Comparison of ENCODE assay signal across 17 mouse cellular contexts in genomic region chr17:56026881-56027280, GRCm38 (mm10). TPM values are rescaled to one million over a fixed set of nuclear protein-coding genes. Genes with fewer than 3 reads are reported as not detected.
DNase-seq lines count a peak whose midpoint lies in the region; ATAC-seq and TF ChIP-seq lines count a peak whose summit lies in the region.
"Had no signal": no experiment of that assay in that cellular context is flagged by ENCODE, and none has a peak within 500 bp of the region (broad histone marks: within the 10 kb centered on the region; RNA-seq: fewer than 3 reads in every experiment).

No protein-coding gene starts in this region.

- peaks cover 67% of the 10 kb centered on the region for H3K4me1 ChIP-seq in heart, adult 2 months (ENCODE audit: control insufficient read depth, insufficient read depth, low read length)
- H3K4me1 ChIP-seq in kidney, embryonic 15.5 days: peaks cover 67% of the 10 kb centered on the region
- H3K4me1 ChIP-seq in kidney, embryonic 16.5 days (ENCODE audit: insufficient read depth, low read length): peaks cover 48% of the 10 kb centered on the region
- no peaks in the 10 kb centered on the region for H3K4me1 ChIP-seq in lung, postnatal 0 days (ENCODE audit: insufficient read depth, low read depth, low read length)

- WGBS in heart, adult 2 months: 33% methylated on average over 1 of the region's 1 CpGs
- WGBS in kidney, embryonic 15.5 days: 53% methylated on average over 1 of the region's 1 CpGs
- WGBS in kidney, embryonic 16.5 days: 64% methylated on average over 1 of the region's 1 CpGs
- WGBS in lung, postnatal 0 days: 59% methylated on average over 1 of the region's 1 CpGs

- no peak for ATAC-seq in kidney, embryonic 15.5 days (replicated peaks; ENCODE audit: low FRiP score)
- no peak for ATAC-seq in kidney, embryonic 16.5 days (ENCODE audit: low FRiP score, low TSS enrichment)
- no peak for ATAC-seq in lung, postnatal 0 days
- ATAC-seq: activated CD4-positive, CD25-positive, alpha-beta regulatory T cell, adult 4 months had no signal

- H3ac ChIP-seq in myocyte (ENCODE audit: control insufficient read depth, insufficient read length): no peak overlapping the region

- TF ChIP-seq POLR2A in heart, adult 2 months (IDR thresholded peaks at IDR 0.05; ENCODE audit: insufficient read depth, low read depth, low read length): no peak
- no peak for TF ChIP-seq POLR2A in myocyte (IDR thresholded peaks at IDR 0.05; ENCODE audit: insufficient read length, low read depth)

- no peaks in the 10 kb centered on the region for H3K9me3 ChIP-seq in kidney, embryonic 15.5 days (replicated peaks)
- no peaks in the 10 kb centered on the region for H3K9me3 ChIP-seq in kidney, embryonic 16.5 days (ENCODE audit: low read length)
- H3K9me3 ChIP-seq in lung, postnatal 0 days (ENCODE audit: low read length): no peaks in the 10 kb centered on the region
- H3K9me3 ChIP-seq: hindbrain, embryonic 15.5 days; limb, embryonic 12.5 days had no signal

- H3K27ac ChIP-seq in heart, adult 2 months: peak overlapping the region; percentile 40
- H3K27ac ChIP-seq in kidney, embryonic 15.5 days: 0 out of 2 replicates have a peak overlapping the region, but pooled peaks have one; percentile 23
- H3K27ac ChIP-seq in kidney, embryonic 16.5 days (ENCODE audit: low read length): no peak overlapping the region
- H3K27ac ChIP-seq in lung, postnatal 0 days (ENCODE audit: low read length): no peak overlapping the region
- H3K27ac ChIP-seq: hindbrain, embryonic 15.5 days; limb, embryonic 12.5 days; liver, embryonic 14.5 days had no signal

- no peak for TF ChIP-seq EP300 in heart, adult 2 months (IDR thresholded peaks at IDR 0.05; ENCODE audit: insufficient read depth, low read depth, low read length)
- no peak for TF ChIP-seq EP300 in lung, postnatal 0 days (IDR thresholded peaks at IDR 0.05)

- TF ChIP-seq CTCF in heart, adult 2 months (IDR thresholded peaks at IDR 0.05): no peak
- TF ChIP-seq CTCF in lung, postnatal 0 days (IDR thresholded peaks at IDR 0.05): no peak

- no peak overlapping the region for H3K4me3 ChIP-seq in heart, adult 2 months
- H3K4me3 ChIP-seq in kidney, embryonic 15.5 days (replicated peaks): no peak overlapping the region
- H3K4me3 ChIP-seq in kidney, embryonic 16.5 days (ENCODE audit: low read length): no peak overlapping the region
- H3K4me3 ChIP-seq in myocyte: no peak overlapping the region
- H3K4me3 ChIP-seq in lung, postnatal 0 days (ENCODE audit: low read depth, low read length): no peak overlapping the region
- H3K4me3 ChIP-seq: hindbrain, embryonic 15.5 days; limb, embryonic 12.5 days had no signal

- peaks cover 9% of the 10 kb centered on the region for H3K79me2 ChIP-seq in heart, adult 2 months (replicated peaks; ENCODE audit: control insufficient read depth, insufficient read depth, low read length)
- H3K79me2 ChIP-seq in myocyte (ENCODE audit: control insufficient read depth, insufficient read depth): peaks cover 95% of the 10 kb centered on the region

- H3K4me2 ChIP-seq in kidney, embryonic 15.5 days: no peak overlapping the region
- no peak overlapping the region for H3K4me2 ChIP-seq in kidney, embryonic 16.5 days (replicated peaks; ENCODE audit: low read depth, low read length)
- H3K4me2 ChIP-seq in myocyte (ENCODE audit: low read depth): peak overlapping the region; percentile 53
- no peak overlapping the region for H3K4me2 ChIP-seq in lung, postnatal 0 days (replicated peaks; ENCODE audit: low read depth, low read length)
- H3K4me2 ChIP-seq: hindbrain, embryonic 15.5 days; limb, embryonic 12.5 days; midbrain, embryonic 11.5 days had no signal

- H3K27me3 ChIP-seq in heart, adult 2 months (ENCODE audit: control insufficient read depth, insufficient read depth, low read length): no peaks in the 10 kb centered on the region
- no peaks in the 10 kb centered on the region for H3K27me3 ChIP-seq in kidney, embryonic 15.5 days
- no peaks in the 10 kb centered on the region for H3K27me3 ChIP-seq in kidney, embryonic 16.5 days (ENCODE audit: insufficient read depth, low read length)
- no peaks in the 10 kb centered on the region for H3K27me3 ChIP-seq in myocyte (ENCODE audit: control insufficient read depth, insufficient read depth, insufficient read length)
- H3K27me3 ChIP-seq in lung, postnatal 0 days (replicated peaks; ENCODE audit: insufficient read depth, low read length): no peaks in the 10 kb centered on the region
- H3K27me3 ChIP-seq: hindbrain, embryonic 15.5 days; limb, embryonic 12.5 days had no signal

- peak; percentile 52 for DNase-seq in adrenal gland, adult 8-10 months
- DNase-seq in adrenal gland, postnatal 36 days: no peak
- DNase-seq in heart, adult 2 months: no peak
- no peak for DNase-seq in heart, postnatal 10 days
- no peak for DNase-seq in lung, postnatal 0 days (ENCODE audit: low spot score)
- DNase-seq: kidney, adult 9 months; lung, postnatal 10 days; right cerebral cortex, postnatal 14 days; thymus, postnatal 25 days had no signal

- no peak overlapping the region for H3K9ac ChIP-seq in heart, adult 2 months (ENCODE audit: low read depth, low read length)
- H3K9ac ChIP-seq in kidney, embryonic 15.5 days: no peak overlapping the region
- H3K9ac ChIP-seq in kidney, embryonic 16.5 days (replicated peaks; ENCODE audit: low read length): no peak overlapping the region
- no peak overlapping the region for H3K9ac ChIP-seq in lung, postnatal 0 days (replicated peaks; ENCODE audit: low read depth)
- H3K9ac ChIP-seq: hindbrain, embryonic 15.5 days; limb, embryonic 12.5 days; liver, embryonic 14.5 days had no signal

- intact Hi-C loops in heart, adult 2 months (cut with DNase I): no loop called here
- intact Hi-C loops in heart, postnatal 10 days (cut with DNase I): no loop called here

- no peaks in the 10 kb centered on the region for H3K36me3 ChIP-seq in heart, adult 2 months (ENCODE audit: control insufficient read depth, insufficient read depth, low read length)
- peaks cover 48% of the 10 kb centered on the region for H3K36me3 ChIP-seq in kidney, embryonic 15.5 days
- H3K36me3 ChIP-seq in kidney, embryonic 16.5 days (ENCODE audit: insufficient read depth, low read length): peaks cover 6% of the 10 kb centered on the region; the same call in 1 of the 2 replicates
- H3K36me3 ChIP-seq in myocyte (ENCODE audit: control insufficient read depth, insufficient read depth): peaks cover 5% of the 10 kb centered on the region
- H3K36me3 ChIP-seq in lung, postnatal 0 days (ENCODE audit: insufficient read depth, low read length): no peaks in the 10 kb centered on the region

RNA-seq across cellular contexts. Expression of gene Sh3gl1, which starts 9.6 kb away (rescaled TPM):
- 10 to 100 TPM; 44.3 to 52.5 (median 49.9) TPM for total RNA-seq in adrenal gland, adult 8-10 months (2022)
- total RNA-seq in adrenal gland, postnatal 36 days (2021): 10 to 100 TPM; 49.0 to 49.7 TPM
- total RNA-seq in heart, adult 2 months (2021): 10 to 100 TPM; 13.6 to 14.3 TPM
- polyA plus RNA-seq in heart, adult 2 months (2012; rRNA removed): 26.4 and 27.4 TPM in 2 replicates
- 10 to 100 TPM; 32.0 to 33.9 TPM for total RNA-seq in heart, postnatal 10 days (2021)
- polyA plus RNA-seq in kidney, embryonic 15.5 days (2015; fragmentation: Nextera tagmentation; extraction: Ambion mirVana): 168 and 175 TPM in 2 replicates
- 189 and 190 TPM in 2 replicates for polyA plus RNA-seq in kidney, embryonic 16.5 days (2015; fragmentation: Nextera tagmentation; extraction: Ambion mirVana)
- 66.9 TPM for polyA plus RNA-seq in myocyte (2012; fragmentation: generic; extraction: Trizol)
- 97.1 and 105 TPM in 2 replicates for polyA plus RNA-seq in lung, postnatal 0 days (2015; fragmentation: Nextera tagmentation; extraction: Ambion mirVana)

RNA-seq across cellular contexts. Expression of gene Chaf1a, which starts 13.4 kb away (rescaled TPM):
- total RNA-seq in adrenal gland, adult 8-10 months (2022): 1 to 10 TPM; 3.8 to 6.0 (median 4.3) TPM
- total RNA-seq in adrenal gland, postnatal 36 days (2021): 1 to 10 TPM; 3.5 to 4.7 TPM
- 1 to 10 TPM in 1 of 2 experiments, under 1 TPM in 1; 0.99 to 1.3 TPM for total RNA-seq in heart, adult 2 months (2021)
- 0.45 and 0.67 TPM in 2 replicates for polyA plus RNA-seq in heart, adult 2 months (2012; rRNA removed)
- total RNA-seq in heart, postnatal 10 days (2021): 1 to 10 TPM; 5.2 to 6.3 TPM
- 26.9 and 30.8 TPM in 2 replicates for polyA plus RNA-seq in kidney, embryonic 15.5 days (2015; fragmentation: Nextera tagmentation; extraction: Ambion mirVana)
- 26.0 and 28.4 TPM in 2 replicates for polyA plus RNA-seq in kidney, embryonic 16.5 days (2015; fragmentation: Nextera tagmentation; extraction: Ambion mirVana)
- polyA plus RNA-seq in myocyte (2012; fragmentation: generic; extraction: Trizol): 8.0 TPM
- 3.0 and 3.2 TPM in 2 replicates for polyA plus RNA-seq in lung, postnatal 0 days (2015; fragmentation: Nextera tagmentation; extraction: Ambion mirVana)

RNA-seq across cellular contexts. Expression of gene Mpnd, which starts 21.4 kb away (rescaled TPM):
- 100 to 1,000 TPM; 101 to 119 (median 110) TPM for total RNA-seq in adrenal gland, adult 8-10 months (2022)
- total RNA-seq in adrenal gland, postnatal 36 days (2021): 100 to 1,000 TPM in 1 of 2 experiments, 10 to 100 TPM in 1; 79.6 to 104 TPM
- 10 to 100 TPM; 63.1 to 78.9 TPM for total RNA-seq in heart, adult 2 months (2021)
- polyA plus RNA-seq in heart, adult 2 months (2012; rRNA removed): 68.0 and 75.8 TPM in 2 replicates
- 10 to 100 TPM; 47.4 to 50.1 TPM for total RNA-seq in heart, postnatal 10 days (2021)
- 97.4 and 103 TPM in 2 replicates for polyA plus RNA-seq in kidney, embryonic 15.5 days (2015; fragmentation: Nextera tagmentation; extraction: Ambion mirVana)
- polyA plus RNA-seq in kidney, embryonic 16.5 days (2015; fragmentation: Nextera tagmentation; extraction: Ambion mirVana): 109 and 112 TPM in 2 replicates
- 92.1 TPM for polyA plus RNA-seq in myocyte (2012; fragmentation: generic; extraction: Trizol)
- 38.5 and 45.0 TPM in 2 replicates for polyA plus RNA-seq in lung, postnatal 0 days (2015; fragmentation: Nextera tagmentation; extraction: Ambion mirVana)

RNA-seq across cellular contexts. Expression of gene Stap2, which starts 21.5 kb away (rescaled TPM):
- 1 to 10 TPM; 4.8 to 9.3 (median 6.8) TPM for total RNA-seq in adrenal gland, adult 8-10 months (2022)
- 1 to 10 TPM; 5.1 to 7.6 TPM for total RNA-seq in adrenal gland, postnatal 36 days (2021)
- 10 to 100 TPM; 12.2 to 14.8 TPM for total RNA-seq in heart, adult 2 months (2021)
- 28.6 and 30.6 TPM in 2 replicates for polyA plus RNA-seq in heart, adult 2 months (2012; rRNA removed)
- 10 to 100 TPM; 17.8 to 18.8 TPM for total RNA-seq in heart, postnatal 10 days (2021)
- polyA plus RNA-seq in kidney, embryonic 15.5 days (2015; fragmentation: Nextera tagmentation; extraction: Ambion mirVana): 14.5 and 15.5 TPM in 2 replicates
- 21.0 and 21.4 TPM in 2 replicates for polyA plus RNA-seq in kidney, embryonic 16.5 days (2015; fragmentation: Nextera tagmentation; extraction: Ambion mirVana)
- polyA plus RNA-seq in myocyte (2012; fragmentation: generic; extraction: Trizol): 0.46 TPM
- polyA plus RNA-seq in lung, postnatal 0 days (2015; fragmentation: Nextera tagmentation; extraction: Ambion mirVana): 49.1 and 57.4 TPM in 2 replicates

RNA-seq across cellular contexts. Expression of gene Fsd1, which starts 40.6 kb away (rescaled TPM):
- 1 to 10 TPM in 3 of 4 experiments, under 1 TPM in 1; 0.87 to 3.4 (median 2.9) TPM for total RNA-seq in adrenal gland, adult 8-10 months (2022)
- 1 to 10 TPM; 1.1 to 1.3 TPM for total RNA-seq in adrenal gland, postnatal 36 days (2021)
- under 1 TPM; 0.50 to 0.61 TPM for total RNA-seq in heart, adult 2 months (2021)
- polyA plus RNA-seq in heart, adult 2 months (2012; rRNA removed): 0.35 and 0.76 TPM in 2 replicates
- total RNA-seq in heart, postnatal 10 days (2021): under 1 TPM in 1 of 2 experiments, not detected in 1; 0.31 TPM
- 19.7 and 21.7 TPM in 2 replicates for polyA plus RNA-seq in kidney, embryonic 15.5 days (2015; fragmentation: Nextera tagmentation; extraction: Ambion mirVana)
- 21.6 TPM in 2 replicates for polyA plus RNA-seq in kidney, embryonic 16.5 days (2015; fragmentation: Nextera tagmentation; extraction: Ambion mirVana)
- 0.36 TPM for polyA plus RNA-seq in myocyte (2012; fragmentation: generic; extraction: Trizol)
- 0.36 and 0.37 TPM in 2 replicates for polyA plus RNA-seq in lung, postnatal 0 days (2015; fragmentation: Nextera tagmentation; extraction: Ambion mirVana)
- polyA plus RNA-seq: activated CD4-positive, CD25-positive, alpha-beta regulatory T cell, adult 4 months had no signal

Comparison
In these comparisons a context has a peak if more than half of its experiments do, and no peak if none do; other contexts are left out.
1. H3K27ac ChIP-seq: peak in heart, adult 2 months (single experiment) and kidney, embryonic 15.5 days (single experiment); none in kidney, embryonic 16.5 days (single experiment) and lung, postnatal 0 days (single experiment).